Mouse (Mus musculus): Measurements from ENCODE around the gene Fubp1.

DNA sequence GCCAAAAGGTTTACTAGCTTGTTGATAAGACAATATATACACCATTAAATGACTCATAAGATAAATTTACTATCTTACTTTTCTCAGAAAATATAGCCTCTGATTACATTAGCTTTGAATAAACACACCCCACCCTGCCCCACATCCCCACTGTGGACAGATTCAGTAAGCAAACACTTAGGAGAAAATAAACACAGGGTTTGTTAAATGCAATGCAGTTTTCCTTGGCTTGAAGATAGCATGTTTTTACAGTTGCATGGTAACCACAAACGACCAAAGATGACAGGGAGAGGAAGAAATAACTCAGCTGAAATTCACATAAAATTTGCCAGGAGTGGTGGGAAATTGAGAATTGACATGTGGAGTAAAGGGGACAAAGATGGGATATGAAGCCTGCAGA, 39.8 kb upstream of the Fubp1 start:
- TF ChIP-seq CTCF (IDR thresholded peaks at IDR 0.05) = no peak
- peak; percentile 88 for TF ChIP-seq EP300 (IDR thresholded peaks at IDR 0.05)
